Mouse (Mus musculus) kidney, adult 2 months (tissue): ENCODE data around the gene Epm2a. TPM values are rescaled to one million over a fixed set of nuclear protein-coding genes. Genes with fewer than 3 reads are reported as not detected.
"Not testable (repeated sequence)": the region's sequence is repeated elsewhere in the genome, so short reads cannot be mapped to it uniquely, and the experiment has no call there.

ENCODE experiments used
- DNase-seq: peaks from one replicate; pipeline ENCODE4 v3.0.0; 2021
- H3K27ac ChIP-seq: fragments of 200-500 bp; 2 replicates; pipeline ENCODE4 v1.5.1; 2012; ENCODE audit warnings: low read depth, low read length, control low read depth, inconsistent platforms; ENCODE audit not compliant: insufficient read depth
- H3K27me3 ChIP-seq: fragments of 200-500 bp; replicated peaks from 2 replicates; pipeline ENCODE4 v1.6.1; 2012; ENCODE audit warnings: mild to moderate bottlenecking, moderate library complexity, low read length, inconsistent platforms; ENCODE audit not compliant: control insufficient read depth, insufficient read depth
- H3K36me3 ChIP-seq: fragments of 200-500 bp; 2 replicates; pipeline ENCODE4 v1.6.1; 2012; ENCODE audit warnings: mild to moderate bottlenecking, moderate library complexity, low read length, inconsistent platforms; ENCODE audit not compliant: control insufficient read depth, insufficient read depth
- H3K4me1 ChIP-seq: fragments of 200-500 bp; 2 replicates; pipeline ENCODE4 v1.6.1; 2011; ENCODE audit warnings: low read length; ENCODE audit not compliant: control insufficient read depth, insufficient read depth
- H3K4me3 ChIP-seq: fragments of 200-500 bp; 2 replicates; pipeline ENCODE4 v1.5.1; 2011; ENCODE audit warnings: mild to moderate bottlenecking, low read depth, low read length, control low read depth; ENCODE audit not compliant: insufficient read depth
- CTCF ChIP-seq: fragments of 200-500 bp; conservative IDR thresholded peaks from 2 replicates; pipeline ENCODE4 v1.5.1; 2011; ENCODE audit warnings: low read depth, mild to moderate bottlenecking, control low read depth, low read length, moderate library complexity, mixed read lengths; ENCODE audit not compliant: insufficient read depth, insufficient read length
- POLR2A ChIP-seq: fragments of 200-500 bp; IDR thresholded peaks from one replicate; pipeline ENCODE4 v1.6.1; 2011; ENCODE audit warnings: low read depth, low read length, control low read depth
- WGBS: fragments of 180-500 bp; shearing (Covaris S2); methylation state at CpG from one replicate; pipeline ENCODE4 v1.1.7; 2018; 5-methylcytosine and 5-hydroxymethylcytosine counted together
- polyA plus RNA-seq: library from polyadenylated mRNA; depleted of rRNA; stranded (reverse); fragments of >200 nt; gene quantifications from 2 replicates; pipeline ENCODE4 v1.2.3, GENCODE M21; 2012; rRNA removed

Epm2a gene
- 6.5 and 7.5 TPM in 2 replicates for polyA plus RNA-seq

DNA sequence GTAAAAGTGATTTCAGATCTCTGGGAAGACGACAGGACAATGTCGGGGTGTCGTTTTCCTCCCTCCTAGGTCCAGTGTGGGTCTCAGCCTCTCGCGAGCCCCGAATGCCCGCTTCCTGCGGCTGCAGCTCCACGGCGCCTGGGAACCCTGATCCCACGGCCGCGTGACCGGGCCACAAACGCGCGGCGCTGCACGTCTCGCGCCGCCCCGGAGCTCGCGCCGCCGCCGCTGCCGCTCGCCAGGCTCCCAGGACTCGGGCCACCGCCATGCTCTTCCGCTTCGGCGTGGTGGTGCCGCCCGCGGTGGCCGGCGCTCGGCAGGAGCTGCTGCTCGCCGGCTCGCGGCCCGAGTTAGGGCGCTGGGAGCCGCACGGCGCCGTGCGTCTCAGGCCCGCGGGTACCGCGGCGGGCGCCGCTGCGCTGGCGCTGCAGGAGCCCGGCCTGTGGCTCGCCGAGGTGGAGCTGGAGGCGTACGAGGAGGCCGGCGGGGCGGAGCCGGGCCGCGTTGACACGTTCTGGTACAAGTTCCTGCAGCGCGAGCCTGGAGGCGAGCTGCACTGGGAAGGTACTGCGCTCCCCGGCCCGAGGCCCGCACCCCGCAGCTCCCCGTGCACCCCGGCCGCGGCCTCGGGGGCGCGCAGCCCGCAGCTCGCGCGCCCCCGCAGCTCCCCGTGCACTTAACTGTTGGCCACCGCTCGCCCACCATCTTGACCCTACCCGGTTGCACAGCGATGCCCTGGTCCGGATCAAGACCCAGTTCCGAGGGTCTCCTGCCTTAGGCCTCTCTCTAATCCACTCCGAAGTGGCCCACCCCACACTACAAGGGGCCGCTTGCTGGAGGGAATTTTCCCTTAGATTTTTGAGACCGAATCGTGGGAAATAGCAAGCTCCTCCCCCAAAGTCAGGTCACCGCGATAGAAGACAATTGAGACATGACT lies at the start of gene Epm2a:
TSS of gene Epm2a (plus strand) at position 200 of the 937 bp plus-strand sequence.
- DNase-seq = peak; percentile 92
- H3K36me3 ChIP-seq = no peaks in the 10 kb centered on the region
- no peaks in the 10 kb centered on the region for H3K27me3 ChIP-seq
- WGBS = under 1% methylated on average over 106 of the region's 106 CpGs
- TF ChIP-seq POLR2A (peak; percentile 27), CTCF (no peak)
- H3K27ac ChIP-seq = peak within 1 kb of the TSS; percentile 82
- H3K4me1 ChIP-seq = no peaks in the 10 kb centered on the region
- peak within 1 kb of the TSS; percentile 92 for H3K4me3 ChIP-seq

- Histone ChIP-seq H3K4me3 (no peak overlapping the region), H3K4me1 (no peaks in the 10 kb centered on the region), H3K27me3 (no peaks in the 10 kb centered on the region), H3K36me3 (peaks cover 1% of the 10 kb centered on the region; the same call in 1 of the 2 replicates), H3K27ac (no peak overlapping the region)
- 88% methylated on average over 6 of the region's 6 CpGs for WGBS
- DNase-seq = no peak
- TF ChIP-seq CTCF = no peak
- no peak for TF ChIP-seq POLR2A
These were observed 44.8 kb upstream of the Epm2a start for GRCm38 (mm10) chr10:11298418-11298817.

DNA sequence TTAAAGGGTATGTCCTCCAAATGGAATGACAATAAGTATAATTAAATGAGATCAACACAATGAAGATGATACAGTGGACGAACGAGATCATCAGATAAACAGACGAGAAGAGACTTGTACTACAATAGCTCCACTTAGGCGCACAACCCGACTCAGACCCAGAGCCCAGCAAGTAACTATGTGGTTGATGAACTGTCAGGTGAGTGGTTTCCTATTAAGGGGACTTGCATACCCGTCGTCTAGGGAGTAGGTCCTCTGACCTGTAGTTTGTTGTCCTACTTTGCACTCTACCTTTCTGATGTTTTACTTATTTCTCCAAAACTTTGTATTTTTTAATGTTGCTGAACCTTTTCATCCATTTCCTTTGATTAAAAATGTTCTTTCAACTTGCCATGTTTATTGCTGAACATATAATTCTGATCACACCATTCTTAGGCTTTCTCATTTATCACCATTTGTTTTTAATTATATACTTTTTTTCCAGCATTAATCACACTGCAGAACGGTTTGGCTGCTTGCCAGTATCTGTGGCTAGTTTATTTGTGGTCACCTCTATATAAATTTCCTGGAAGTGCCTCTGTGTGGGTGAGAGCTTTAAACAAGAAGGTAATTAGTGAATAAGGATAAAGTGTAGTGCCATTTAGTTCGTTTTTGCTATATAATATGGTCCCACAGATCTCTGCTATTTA lies 37.7 kb upstream of the Epm2a start:
- no peak for TF ChIP-seq POLR2A
- TF ChIP-seq CTCF = no peak
- Histone ChIP-seq H3K36me3 (no peaks in the 10 kb centered on the region), H3K27me3 (no peaks in the 10 kb centered on the region), H3K4me1 (no peaks in the 10 kb centered on the region), H3K27ac (no peak overlapping the region), H3K4me3 (no peak overlapping the region)
- DNase-seq = peak; percentile 10
- 58% methylated on average over 9 of the region's 9 CpGs for WGBS

- TF ChIP-seq POLR2A (no peak), CTCF (no peak)
- WGBS = 17% methylated on average over 2 of the region's 2 CpGs
- Histone ChIP-seq H3K36me3 (no peaks in the 10 kb centered on the region), H3K27me3 (no peaks in the 10 kb centered on the region), H3K4me1 (no peaks in the 10 kb centered on the region), H3K4me3 (no peak overlapping the region), H3K27ac (no peak overlapping the region)
- DNase-seq = peak; percentile 26
These were observed 37.2 kb upstream of the Epm2a start for GRCm38 (mm10) chr10:11306054-11306367.

GRCm38 (mm10) chr10:11309866-11310265 lies 33.3 kb upstream of the Epm2a start:
- no peak overlapping the region for H3K4me3 ChIP-seq
- H3K27ac ChIP-seq = no peak overlapping the region
- WGBS = 100% methylated on average over 1 of the region's 1 CpGs
- no peaks in the 10 kb centered on the region for H3K36me3 ChIP-seq
- TF ChIP-seq CTCF = no peak
- no peak for TF ChIP-seq POLR2A
- DNase-seq = no peak
- H3K4me1 ChIP-seq = no peaks in the 10 kb centered on the region
- no peaks in the 10 kb centered on the region for H3K27me3 ChIP-seq

GRCm38 (mm10) chr10:11310481-11310880 lies 32.7 kb upstream of the Epm2a start:
- no peak for DNase-seq
- Histone ChIP-seq H3K27ac (no peak overlapping the region), H3K27me3 (no peaks in the 10 kb centered on the region), H3K36me3 (no peaks in the 10 kb centered on the region), H3K4me1 (no peaks in the 10 kb centered on the region), H3K4me3 (no peak overlapping the region)
- TF ChIP-seq POLR2A (no peak), CTCF (no peak)

DNA sequence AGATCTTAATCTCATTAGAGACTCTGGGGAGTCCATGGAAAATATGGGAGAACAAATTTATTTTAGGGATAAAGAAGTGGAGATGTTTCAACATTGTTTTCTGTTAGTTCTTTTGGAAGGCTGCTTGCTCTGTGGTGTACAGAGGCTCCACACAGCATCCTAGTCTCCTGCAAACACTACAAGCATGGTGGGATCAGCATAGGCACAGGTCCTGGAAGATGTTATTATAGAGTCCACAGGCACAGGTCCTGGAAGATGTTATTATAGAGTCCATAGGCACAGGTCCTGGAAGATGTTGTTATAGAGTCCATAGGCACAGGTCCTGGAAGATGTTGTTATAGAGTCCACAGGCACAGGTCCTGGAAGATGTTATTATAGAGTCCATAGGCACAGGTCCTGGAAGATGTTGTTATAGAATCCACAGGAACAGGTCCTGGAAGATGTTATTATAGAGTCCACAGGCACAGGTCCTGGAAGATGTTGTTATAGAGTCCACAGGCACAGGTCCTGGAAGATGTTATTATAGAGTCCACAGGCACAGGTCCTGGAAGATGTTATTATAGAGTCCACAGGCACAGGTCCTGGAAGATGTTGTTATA lies 25.2 kb upstream of the Epm2a start:
- not testable (repeated sequence) for DNase-seq, H3K27me3 ChIP-seq, H3K4me1 ChIP-seq, H3K27ac ChIP-seq, H3K36me3 ChIP-seq, H3K4me3 ChIP-seq
